Mouse (Mus musculus): ENCODE measurements around the gene Pawr. TPM values are rescaled to one million over a fixed set of nuclear protein-coding genes. Genes with fewer than 3 reads are reported as not detected.

The Pawr gene
- polyA plus RNA-seq, 1 experiment, result 157 TPM

DNA sequence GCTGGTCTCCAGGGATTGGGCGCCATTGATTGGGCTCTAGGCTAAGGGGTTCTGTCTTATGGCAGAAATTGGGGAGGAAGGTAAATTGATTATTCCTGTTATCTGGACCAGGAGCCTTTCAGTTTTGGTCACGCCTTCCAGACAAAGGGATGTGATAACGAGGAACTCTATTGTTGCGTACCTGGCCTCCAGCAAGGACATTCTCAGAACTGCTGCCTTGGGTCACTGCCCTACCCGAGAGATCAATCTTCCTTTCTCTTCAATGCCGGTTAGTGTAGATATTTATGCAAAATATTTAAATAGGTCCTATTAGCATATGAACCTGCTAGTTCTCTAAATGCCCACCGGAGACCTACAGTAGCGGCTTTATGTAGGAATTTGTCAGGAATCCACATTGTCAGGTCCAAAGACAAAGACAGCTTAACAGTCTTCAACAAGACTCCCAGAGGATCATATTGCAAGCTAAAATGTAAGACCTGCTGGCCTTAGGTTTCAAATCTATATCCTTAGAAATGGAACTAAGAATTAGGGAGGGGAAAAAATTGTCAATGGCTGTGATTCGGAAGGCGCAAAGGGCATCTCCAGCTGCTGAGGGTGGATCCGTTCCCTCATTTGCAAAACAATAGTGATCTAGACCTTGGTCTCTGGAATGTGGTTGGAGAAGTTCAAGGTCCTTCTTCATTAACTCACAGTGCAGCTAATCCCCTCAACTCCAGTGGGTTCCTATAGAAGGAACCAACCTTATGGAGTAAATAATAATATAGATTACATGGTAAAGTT lies 45.1 kb upstream of the Pawr start:
- peak overlapping the region; percentile 56; the same call in 1 of the 2 replicates for H3K9ac ChIP-seq (ENCODE audit: low read depth, poor library complexity, severe bottlenecking)
- TF ChIP-seq CTCF (IDR thresholded peaks at IDR 0.05; ENCODE audit: low read depth, low read length) (no peak), POLR2A (IDR thresholded peaks at IDR 0.05; ENCODE audit: insufficient read depth, low read length) (no peak), EP300 (IDR thresholded peaks at IDR 0.05; ENCODE audit: insufficient read depth, low read depth, low read length) (peak; percentile 98)
- no peaks in the 10 kb centered on the region for H3K27me3 ChIP-seq (ENCODE audit: control insufficient read depth, insufficient read depth, low read length, poor library complexity, severe bottlenecking)
- H3K4me1 ChIP-seq (ENCODE audit: control insufficient read depth, insufficient read depth, low read length), result no peaks in the 10 kb centered on the region
- no peak overlapping the region for H3K4me3 ChIP-seq (ENCODE audit: low read depth, low read length)
- H3K9me3 ChIP-seq (replicated peaks; ENCODE audit: control insufficient read depth, insufficient read depth, low read length, poor library complexity, severe bottlenecking), result peaks cover 19% of the 10 kb centered on the region
- no peaks in the 10 kb centered on the region for H3K36me3 ChIP-seq (ENCODE audit: control insufficient read depth, insufficient read depth, low read length, poor library complexity, severe bottlenecking)
- peak overlapping the region; percentile 99 for H3K27ac ChIP-seq (ENCODE audit: insufficient read depth, low read length)

DNA sequence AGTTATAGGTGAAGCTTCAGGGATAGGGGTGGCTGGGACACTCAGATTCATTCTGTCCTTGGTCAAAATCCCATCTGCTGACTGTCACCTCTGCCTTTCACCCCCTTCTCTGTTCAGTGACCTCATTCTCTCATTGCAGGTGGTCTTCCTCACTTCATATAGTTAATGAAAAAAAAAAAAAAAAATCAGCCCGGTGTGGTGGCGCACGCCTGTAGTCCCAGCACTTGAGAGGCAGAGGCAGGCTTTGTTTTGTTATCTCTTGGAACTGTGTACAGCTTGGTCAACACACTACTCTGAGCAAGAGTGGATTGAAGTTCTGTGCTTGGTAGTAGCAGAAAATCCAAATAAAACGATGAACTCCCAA lies 44.5 kb upstream of the Pawr start:
- Histone ChIP-seq H3K27ac (ENCODE audit: insufficient read depth, low read length) (peak overlapping the region; percentile 99), H3K27me3 (ENCODE audit: control insufficient read depth, insufficient read depth, low read length, poor library complexity, severe bottlenecking) (no peaks in the 10 kb centered on the region), H3K4me3 (ENCODE audit: low read depth, low read length) (no peak overlapping the region), H3K36me3 (ENCODE audit: control insufficient read depth, insufficient read depth, low read length, poor library complexity, severe bottlenecking) (no peaks in the 10 kb centered on the region), H3K9ac (ENCODE audit: low read depth, poor library complexity, severe bottlenecking) (peak overlapping the region; percentile 56; the same call in 1 of the 2 replicates), H3K9me3 (replicated peaks; ENCODE audit: control insufficient read depth, insufficient read depth, low read length, poor library complexity, severe bottlenecking) (peaks cover 19% of the 10 kb centered on the region), H3K4me1 (ENCODE audit: control insufficient read depth, insufficient read depth, low read length) (no peaks in the 10 kb centered on the region)
- no peak for TF ChIP-seq CTCF (IDR thresholded peaks at IDR 0.05; ENCODE audit: low read depth, low read length)
- TF ChIP-seq EP300 (IDR thresholded peaks at IDR 0.05; ENCODE audit: insufficient read depth, low read depth, low read length), result no peak
- TF ChIP-seq POLR2A (IDR thresholded peaks at IDR 0.05; ENCODE audit: insufficient read depth, low read length), result no peak

DNA sequence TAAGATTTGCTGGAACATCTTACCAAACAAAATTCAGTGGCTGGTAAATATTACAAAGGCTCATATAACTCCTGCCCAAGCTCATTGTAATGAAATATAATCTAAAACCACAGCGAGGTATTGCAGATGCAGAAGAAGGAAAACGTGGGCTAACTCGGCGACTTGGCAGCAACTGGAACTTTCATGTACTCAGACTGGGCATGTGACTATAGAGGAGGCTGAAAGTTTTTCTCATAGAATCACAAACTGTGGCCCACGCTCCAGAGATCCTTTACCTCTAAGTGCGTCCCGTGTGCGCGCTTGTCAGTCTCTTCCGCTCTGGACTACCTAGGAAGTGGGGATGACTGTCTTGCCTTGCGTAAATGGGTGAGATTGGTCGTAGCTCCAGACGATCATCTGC lies 41.9 kb upstream of the Pawr start:
- no peaks in the 10 kb centered on the region for H3K4me1 ChIP-seq (ENCODE audit: control insufficient read depth, insufficient read depth, low read length)
- peaks cover 10% of the 10 kb centered on the region for H3K9me3 ChIP-seq (replicated peaks; ENCODE audit: control insufficient read depth, insufficient read depth, low read length, poor library complexity, severe bottlenecking)
- TF ChIP-seq EP300 (IDR thresholded peaks at IDR 0.05; ENCODE audit: insufficient read depth, low read depth, low read length) (no peak), POLR2A (IDR thresholded peaks at IDR 0.05; ENCODE audit: insufficient read depth, low read length) (no peak), CTCF (IDR thresholded peaks at IDR 0.05; ENCODE audit: low read depth, low read length) (no peak)
- no peaks in the 10 kb centered on the region for H3K27me3 ChIP-seq (ENCODE audit: control insufficient read depth, insufficient read depth, low read length, poor library complexity, severe bottlenecking)
- peak overlapping the region; percentile 93 for H3K27ac ChIP-seq (ENCODE audit: insufficient read depth, low read length)
- H3K9ac ChIP-seq (ENCODE audit: low read depth, poor library complexity, severe bottlenecking), result no peak overlapping the region
- no peak overlapping the region for H3K4me3 ChIP-seq (ENCODE audit: low read depth, low read length)
- no peaks in the 10 kb centered on the region for H3K36me3 ChIP-seq (ENCODE audit: control insufficient read depth, insufficient read depth, low read length, poor library complexity, severe bottlenecking)

DNA sequence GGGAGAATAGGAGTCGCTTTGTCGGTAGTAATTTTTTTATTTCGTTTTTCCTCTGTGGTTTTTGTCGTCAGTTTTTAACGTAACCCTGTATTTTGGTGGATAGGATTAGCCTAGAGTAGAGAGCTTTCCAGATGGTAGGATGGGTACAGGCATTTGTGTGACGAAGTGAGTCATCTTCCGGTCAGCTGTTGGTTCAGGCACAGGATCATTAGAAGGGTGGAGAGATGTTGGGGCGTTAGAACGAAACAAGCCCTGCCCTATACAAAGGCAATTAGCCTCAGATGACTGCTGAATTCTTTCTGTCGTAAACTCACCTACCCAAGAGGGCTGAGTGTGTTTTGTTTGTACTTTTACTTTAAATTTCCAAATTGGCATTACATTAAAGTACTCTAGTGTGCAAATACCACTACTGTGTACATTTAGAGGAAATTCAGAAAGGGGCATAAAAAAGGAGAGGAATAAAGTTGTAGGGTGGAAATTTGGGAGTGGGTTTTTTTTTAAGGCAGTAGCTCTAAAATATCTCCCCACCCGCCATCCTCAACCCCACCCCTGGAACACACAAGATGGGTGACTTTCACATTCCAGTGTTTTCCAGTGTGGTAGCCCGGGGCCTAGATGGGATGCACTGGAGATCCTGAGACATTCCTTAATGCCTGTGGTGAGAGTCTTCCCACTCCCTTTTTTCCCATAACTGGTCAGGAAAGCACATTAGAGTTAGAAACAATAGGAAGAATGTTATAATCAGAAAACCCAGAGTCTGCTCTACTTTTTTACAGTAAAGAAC lies 40.0 kb upstream of the Pawr start:
- no peak for TF ChIP-seq POLR2A (IDR thresholded peaks at IDR 0.05; ENCODE audit: insufficient read depth, low read length)
- 0 out of 2 replicates have a peak, but pooled peaks have one; percentile 42 for TF ChIP-seq EP300 (IDR thresholded peaks at IDR 0.05; ENCODE audit: insufficient read depth, low read depth, low read length)
- Histone ChIP-seq H3K27me3 (ENCODE audit: control insufficient read depth, insufficient read depth, low read length, poor library complexity, severe bottlenecking) (no peaks in the 10 kb centered on the region), H3K36me3 (ENCODE audit: control insufficient read depth, insufficient read depth, low read length, poor library complexity, severe bottlenecking) (no peaks in the 10 kb centered on the region), H3K9me3 (replicated peaks; ENCODE audit: control insufficient read depth, insufficient read depth, low read length, poor library complexity, severe bottlenecking) (no peaks in the 10 kb centered on the region; the same call in 1 of the 2 replicates), H3K9ac (ENCODE audit: low read depth, poor library complexity, severe bottlenecking) (no peak overlapping the region), H3K27ac (ENCODE audit: insufficient read depth, low read length) (peak overlapping the region; percentile 93), H3K4me1 (ENCODE audit: control insufficient read depth, insufficient read depth, low read length) (peaks cover 2% of the 10 kb centered on the region), H3K4me3 (ENCODE audit: low read depth, low read length) (no peak overlapping the region)

DNA sequence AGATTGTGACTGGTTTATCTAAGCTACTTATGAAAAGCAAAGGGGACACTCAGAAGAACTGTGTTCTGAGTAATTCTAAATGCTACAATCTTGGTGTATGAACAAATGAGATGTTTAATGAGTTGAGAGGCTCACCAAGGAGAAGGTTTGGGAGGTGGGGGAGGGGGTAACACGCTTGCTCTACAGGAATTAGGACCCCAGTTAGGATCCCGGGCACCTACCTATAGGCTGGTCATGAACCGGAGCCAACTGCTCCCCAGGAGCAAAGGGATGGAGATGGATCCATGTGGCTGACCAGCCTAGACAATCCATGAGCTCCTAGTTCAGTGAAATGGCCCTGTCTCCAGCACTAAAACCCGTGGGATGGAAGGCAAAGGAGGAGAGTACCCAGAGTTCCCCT lies 39.3 kb upstream of the Pawr start:
- H3K4me3 ChIP-seq (ENCODE audit: low read depth, low read length), result no peak overlapping the region
- no peak for TF ChIP-seq EP300 (IDR thresholded peaks at IDR 0.05; ENCODE audit: insufficient read depth, low read depth, low read length)
- TF ChIP-seq POLR2A (IDR thresholded peaks at IDR 0.05; ENCODE audit: insufficient read depth, low read length), result no peak
- TF ChIP-seq CTCF (IDR thresholded peaks at IDR 0.05; ENCODE audit: low read depth, low read length), result no peak
- no peaks in the 10 kb centered on the region for H3K36me3 ChIP-seq (ENCODE audit: control insufficient read depth, insufficient read depth, low read length, poor library complexity, severe bottlenecking)
- peaks cover 2% of the 10 kb centered on the region for H3K4me1 ChIP-seq (ENCODE audit: control insufficient read depth, insufficient read depth, low read length)
- H3K27me3 ChIP-seq (ENCODE audit: control insufficient read depth, insufficient read depth, low read length, poor library complexity, severe bottlenecking), result no peaks in the 10 kb centered on the region
- no peaks in the 10 kb centered on the region for H3K9me3 ChIP-seq (replicated peaks; ENCODE audit: control insufficient read depth, insufficient read depth, low read length, poor library complexity, severe bottlenecking)
- H3K27ac ChIP-seq (ENCODE audit: insufficient read depth, low read length), result peak overlapping the region; percentile 64; the same call in 1 of the 2 replicates
- H3K9ac ChIP-seq (ENCODE audit: low read depth, poor library complexity, severe bottlenecking), result peak overlapping the region; percentile 34; the same call in 1 of the 2 replicates

All from ES-Bruce4 (cell line).